Mouse (Mus musculus): ENCODE data around the gene Slc35g3.

- TF ChIP-seq CTCF (IDR thresholded peaks at IDR 0.05; ENCODE audit: insufficient read depth, low read length): no peak
- no peak for TF ChIP-seq POLR2A (IDR thresholded peaks at IDR 0.05; ENCODE audit: borderline replicate concordance, extremely low read depth, low read depth, low read length)
Measured at GRCm38 (mm10) chr11:69776488-69776887, 14.7 kb upstream of the Slc35g3 start.

Data from lung, adult 2 months (tissue).